8 mouse cellular contexts compared by ENCODE assay signal in genomic region chr16:38091041-38091440, GRCm38 (mm10). TPM values are rescaled to one million over a fixed set of nuclear protein-coding genes. Genes with fewer than 3 reads are reported as not detected.
DNase-seq lines count a peak whose midpoint lies in the region; ATAC-seq and TF ChIP-seq lines count a peak whose summit lies in the region.

No protein-coding gene starts in this region.

- H3K9me3 ChIP-seq in stomach, postnatal 0 days (ENCODE audit: control insufficient read depth, low read length): no peaks in the 10 kb centered on the region

- no peaks in the 10 kb centered on the region; the same call in 1 of the 2 replicates for H3K36me3 ChIP-seq in spleen, adult 2 months (ENCODE audit: control insufficient read depth, insufficient read depth, low read length)
- H3K36me3 ChIP-seq in stomach, postnatal 0 days (ENCODE audit: control insufficient read depth, insufficient read depth, low read length): no peaks in the 10 kb centered on the region

- peak overlapping the region; percentile 97 for H3K9ac ChIP-seq in stomach, postnatal 0 days (ENCODE audit: low read length)

- H3K27me3 ChIP-seq in spleen, adult 2 months (ENCODE audit: control insufficient read depth, insufficient read depth, low read length): no peaks in the 10 kb centered on the region
- no peaks in the 10 kb centered on the region for H3K27me3 ChIP-seq in stomach, postnatal 0 days (ENCODE audit: control insufficient read depth, insufficient read depth, low read length)

- no peak for ATAC-seq in CD4-positive, CD25-positive, alpha-beta regulatory T cell, adult 4 months
- no peak for ATAC-seq in stomach, postnatal 0 days (ENCODE audit: low FRiP score, low TSS enrichment)

- TF ChIP-seq POLR2A in spleen, adult 2 months (IDR thresholded peaks at IDR 0.05; ENCODE audit: low read depth, low read length): no peak

- peaks cover 5% of the 10 kb centered on the region; the same call in 1 of the 2 replicates for H3K4me1 ChIP-seq in spleen, adult 2 months (ENCODE audit: control insufficient read depth, insufficient read depth, insufficient read length)
- H3K4me1 ChIP-seq in stomach, postnatal 0 days (replicated peaks; ENCODE audit: control insufficient read depth, insufficient read depth): peaks cover 4% of the 10 kb centered on the region; the same call in 1 of the 2 replicates

- H3K4me3 ChIP-seq in spleen, adult 2 months (ENCODE audit: extremely low read depth, insufficient read depth, insufficient read length): peak overlapping the region; percentile 68
- H3K4me3 ChIP-seq in stomach, postnatal 0 days (ENCODE audit: low read depth, low read length): peak overlapping the region; percentile 92

- H3K27ac ChIP-seq in spleen, adult 2 months (ENCODE audit: insufficient read depth, low read length): no peak overlapping the region
- H3K27ac ChIP-seq in stomach, postnatal 0 days (replicated peaks): no peak overlapping the region

- TF ChIP-seq EP300 in stomach, postnatal 0 days (optimal IDR thresholded peaks at IDR 0.05): no peak

- DNase-seq in CD4-positive, CD25-positive, alpha-beta regulatory T cell, adult 2 months (ENCODE audit: low read depth, low spot score): peak; percentile 19
- DNase-seq in spleen, adult 2 months (ENCODE audit: low read depth in 1 of 2, low spot score in 2 of 2): no peak
- DNase-seq in spleen, postnatal 36 days (ENCODE audit: low spot score in 2 of 2): no peak
- peak; percentile 32 for DNase-seq in liver
- DNase-seq in stomach, postnatal 0 days (ENCODE audit: low spot score): no peak
- no peak for DNase-seq in spleen, postnatal 10 days (ENCODE audit: low spot score in 2 of 2)
- no peak for DNase-seq in cerebellum, adult 8-10 months

- peak overlapping the region; percentile 62 for H3K4me2 ChIP-seq in stomach, postnatal 0 days (replicated peaks; ENCODE audit: low read depth)

- WGBS in spleen, adult 2 months: 3% methylated on average over 5 of the region's 5 CpGs
- WGBS in stomach, postnatal 0 days: 0% methylated on average over 5 of the region's 5 CpGs

- TF ChIP-seq CTCF in spleen, adult 2 months (IDR thresholded peaks at IDR 0.05; ENCODE audit: extremely low read depth, insufficient read depth, insufficient read length, insufficient replicate concordance): no peak
- no peak for TF ChIP-seq CTCF in stomach, postnatal 0 days (IDR thresholded peaks at IDR 0.05; ENCODE audit: low read depth)

RNA-seq across cellular contexts. Expression of gene Gsk3b, which starts 2.2 kb away (rescaled TPM):
- polyA plus RNA-seq in CD4-positive, CD25-positive, alpha-beta regulatory T cell, adult 4 months (2017; shearing (Covaris generic)): 10 to 100 TPM; 53.4 to 61.7 TPM
- polyA plus RNA-seq in spleen, adult 2 months (2012; rRNA removed): 7.3 and 9.7 TPM in 2 replicates
- 28.1 and 28.4 TPM in 2 replicates for polyA plus RNA-seq in stomach, postnatal 0 days (2015; fragmentation: Nextera tagmentation; extraction: Ambion mirVana)

Comparison
In these comparisons a context has a peak if more than half of its experiments do, and no peak if none do; other contexts are left out.
1. DNase-seq: peak in CD4-positive, CD25-positive, alpha-beta regulatory T cell, adult 2 months (single experiment) and liver (single experiment); none in spleen, adult 2 months (0 of 2), spleen, postnatal 36 days (0 of 2), stomach, postnatal 0 days (single experiment), spleen, postnatal 10 days (0 of 2) and cerebellum, adult 8-10 months (single experiment).